16 mouse cellular contexts compared by ENCODE assay signal in the genomic region with DNA sequence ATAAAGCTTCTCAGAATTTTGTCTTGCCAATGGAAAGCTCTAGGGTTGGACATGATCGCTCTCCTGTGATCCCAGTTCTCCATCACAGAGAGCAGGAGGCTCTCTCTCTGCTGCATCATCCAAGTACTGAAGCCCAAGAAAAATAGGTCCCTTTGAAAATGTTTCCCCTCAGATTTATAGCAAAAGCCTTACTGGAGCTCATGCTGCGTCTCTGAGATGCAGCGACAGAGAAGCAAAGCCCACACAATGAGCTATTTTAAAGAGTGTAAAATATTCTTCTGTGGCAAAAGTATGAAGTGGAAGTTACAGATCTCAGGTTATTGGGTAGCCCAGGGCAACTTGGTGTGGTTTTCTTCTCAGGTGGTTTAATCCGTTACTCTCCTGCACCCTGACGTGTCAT.
"Had no signal": no experiment of that assay in that cellular context is flagged by ENCODE, and none has a peak within 500 bp of the region (broad histone marks: within the 10 kb centered on the region; RNA-seq: fewer than 3 reads in every experiment).

No protein-coding gene starts in this region.

- H3K4me3 ChIP-seq: lung, embryonic 15.5 days; megakaryocyte, embryonic 14.5 days; midbrain, embryonic 13.5 days; midbrain, embryonic 15.5 days; neural tube, embryonic 12.5 days; stomach, embryonic 15.5 days had no signal

- DNase-seq: liver, postnatal 0 days; lung, adult 2 months; lung, postnatal 14 days; lung, postnatal 36 days; right cerebral cortex, postnatal 14 days; thymus, adult 2 months; thymus, postnatal 25 days; thymus, postnatal 4 days had no signal

- H3K27ac ChIP-seq: lung, embryonic 15.5 days; macrophage; midbrain, embryonic 13.5 days; midbrain, embryonic 15.5 days; neural tube, embryonic 12.5 days; stomach, embryonic 15.5 days; stomach, postnatal 0 days had no signal

- H3K4me1 ChIP-seq: lung, embryonic 15.5 days; midbrain, embryonic 13.5 days; midbrain, embryonic 15.5 days; neural tube, embryonic 12.5 days; stomach, embryonic 15.5 days had no signal
